In genomic region chr4:123654566-123654965, GRCm38 (mm10) we compare ENCODE assay signal across 22 mouse cellular contexts. TPM values are rescaled to one million over a fixed set of nuclear protein-coding genes. Genes with fewer than 3 reads are reported as not detected.
DNase-seq lines count a peak whose midpoint lies in the region; ATAC-seq and TF ChIP-seq lines count a peak whose summit lies in the region.
"Had no signal": no experiment of that assay in that cellular context is flagged by ENCODE, and none has a peak within 500 bp of the region (broad histone marks: within the 10 kb centered on the region; RNA-seq: fewer than 3 reads in every experiment).

No protein-coding gene starts in this region.

- peaks cover 65% of the 10 kb centered on the region for H3K4me1 ChIP-seq in liver, embryonic 12.5 days
- peaks cover 11% of the 10 kb centered on the region; the same call in 1 of the 2 replicates for H3K4me1 ChIP-seq in liver, embryonic 11.5 days (replicated peaks; ENCODE audit: control insufficient read depth, insufficient read depth, low read length)
- H3K4me1 ChIP-seq in E14TG2a.4 (replicated peaks; ENCODE audit: low read depth, low read length) (peaks cover 96% of the 10 kb centered on the region), ES-E14 (ENCODE audit: control insufficient read depth in 2 of 2, insufficient read depth in 2 of 2, low read length in 2 of 2, poor library complexity in 1 of 2) (peaks cover 24 to 25% of the 10 kb centered on the region in 2 experiments)
- no peaks in the 10 kb centered on the region for H3K4me1 ChIP-seq in forebrain, embryonic 11.5 days (replicated peaks; ENCODE audit: control insufficient read depth, insufficient read depth, low read length)
- H3K4me1 ChIP-seq: forebrain, embryonic 10.5 days; hindbrain, embryonic 12.5 days had no signal

- no peak overlapping the region for H3K9ac ChIP-seq in liver, embryonic 12.5 days
- H3K9ac ChIP-seq in liver, embryonic 11.5 days (ENCODE audit: low read depth, low read length): no peak overlapping the region
- H3K9ac ChIP-seq in ES-E14 (ENCODE audit: insufficient read depth, low read depth, low read length, poor library complexity, severe bottlenecking): no peak overlapping the region
- H3K9ac ChIP-seq in forebrain, embryonic 11.5 days (ENCODE audit: low read length): no peak overlapping the region
- H3K9ac ChIP-seq: forebrain, postnatal 0 days; hindbrain, embryonic 12.5 days; hindbrain, embryonic 15.5 days had no signal

- in situ Hi-C loops in ES-E14 (cut with MboI; ENCODE audit: low sequenced_read_pairs in 2 of 2, unreplicated experiment in 2 of 2): no loop called here

- no peak overlapping the region for H3K4me2 ChIP-seq in liver, embryonic 12.5 days
- H3K4me2 ChIP-seq in liver, embryonic 11.5 days: no peak overlapping the region
- no peak overlapping the region for H3K4me2 ChIP-seq in forebrain, embryonic 11.5 days (ENCODE audit: low read depth, low read length, severe bottlenecking)
- H3K4me2 ChIP-seq: heart, embryonic 11.5 days; hindbrain, embryonic 12.5 days; hindbrain, embryonic 15.5 days had no signal

- no peaks in the 10 kb centered on the region for H3K27me3 ChIP-seq in liver, embryonic 12.5 days (replicated peaks)
- H3K27me3 ChIP-seq in liver, embryonic 11.5 days (replicated peaks; ENCODE audit: control insufficient read depth, insufficient read depth, low read length): no peaks in the 10 kb centered on the region
- no peaks in the 10 kb centered on the region for H3K27me3 ChIP-seq in E14TG2a.4 (ENCODE audit: insufficient read depth, low read length)
- no peaks in the 10 kb centered on the region for H3K27me3 ChIP-seq in forebrain, embryonic 11.5 days (ENCODE audit: control insufficient read depth, insufficient read depth, low read length)
- H3K27me3 ChIP-seq: hindbrain, embryonic 12.5 days; hindbrain, embryonic 15.5 days had no signal

- H3K27ac ChIP-seq in liver, embryonic 12.5 days: 0 out of 2 replicates have a peak overlapping the region, but pooled peaks have one; percentile 45
- no peak overlapping the region for H3K27ac ChIP-seq in liver, embryonic 11.5 days (ENCODE audit: low read depth, low read length)
- H3K27ac ChIP-seq in ES-E14 (ENCODE audit: insufficient read depth, low read depth, low read length, poor library complexity, severe bottlenecking): peak overlapping the region; percentile 66; the same call in 1 of the 2 replicates
- no peak overlapping the region for H3K27ac ChIP-seq in forebrain, embryonic 11.5 days (ENCODE audit: low read depth, low read length)
- H3K27ac ChIP-seq: forebrain, embryonic 10.5 days; gastrocnemius, adult 2 months; hindbrain, embryonic 12.5 days; hindbrain, embryonic 15.5 days had no signal

- DNase-seq in liver, embryonic 11.5 days (ENCODE audit: low spot score): no peak
- DNase-seq in ES-E14 (ENCODE audit: low read depth, low spot score) (no peak), ZHBTc4 (ENCODE audit: low read depth, low spot score) (peak; percentile 52)
- no peak for DNase-seq in cerebellum, postnatal 36 days
- no peak for DNase-seq in forebrain, embryonic 11.5 days (ENCODE audit: low spot score)
- DNase-seq: adrenal gland, adult 2 months; adrenal gland, postnatal 14 days; cerebellum, adult 11 months; cerebellum, adult 8-10 months; cerebellum, postnatal 10 days; forebrain, postnatal 0 days; gastrocnemius, adult 2 months; gastrocnemius, postnatal 14 days; heart, adult 11 months had no signal

- no peaks in the 10 kb centered on the region for H3K9me3 ChIP-seq in liver, embryonic 12.5 days (replicated peaks)
- H3K9me3 ChIP-seq in liver, embryonic 11.5 days (ENCODE audit: control insufficient read depth, low read length): no peaks in the 10 kb centered on the region
- no peaks in the 10 kb centered on the region for H3K9me3 ChIP-seq in E14TG2a.4 (ENCODE audit: low read length)
- no peaks in the 10 kb centered on the region for H3K9me3 ChIP-seq in ES-E14 (ENCODE audit: control insufficient read depth, insufficient read depth, low read depth, low read length)
- no peaks in the 10 kb centered on the region for H3K9me3 ChIP-seq in forebrain, embryonic 11.5 days (ENCODE audit: control insufficient read depth, low read length)
- H3K9me3 ChIP-seq: forebrain, embryonic 10.5 days; G1E; hindbrain, embryonic 12.5 days; hindbrain, embryonic 15.5 days had no signal

- no peak for ATAC-seq in liver, embryonic 12.5 days
- no peak for ATAC-seq in liver, embryonic 11.5 days (replicated peaks; ENCODE audit: low FRiP score)
- ATAC-seq in forebrain, embryonic 11.5 days (replicated peaks; ENCODE audit: low FRiP score): no peak
- ATAC-seq: forebrain, embryonic 14.5 days; forebrain, postnatal 0 days had no signal

- H3K36me3 ChIP-seq in liver, embryonic 12.5 days: no peaks in the 10 kb centered on the region
- H3K36me3 ChIP-seq in liver, embryonic 11.5 days (ENCODE audit: control insufficient read depth, insufficient read depth, low read length): no peaks in the 10 kb centered on the region
- H3K36me3 ChIP-seq in E14TG2a.4 (ENCODE audit: insufficient read depth, low read length) (peaks cover 27% of the 10 kb centered on the region), ES-E14 (ENCODE audit: control insufficient read depth, insufficient read depth, low read length, poor library complexity, severe bottlenecking) (no peaks in the 10 kb centered on the region)
- H3K36me3 ChIP-seq in forebrain, embryonic 11.5 days (ENCODE audit: control insufficient read depth, insufficient read depth, low read length): no peaks in the 10 kb centered on the region
- H3K36me3 ChIP-seq: G1E; hindbrain, embryonic 12.5 days had no signal

- no peak overlapping the region for H3K4me3 ChIP-seq in liver, embryonic 12.5 days
- H3K4me3 ChIP-seq in liver, embryonic 11.5 days (ENCODE audit: low read depth, low read length): no peak overlapping the region
- H3K4me3 ChIP-seq in E14TG2a.4 (replicated peaks; ENCODE audit: low read length): peak overlapping the region; percentile 35
- H3K4me3 ChIP-seq in ES-E14 (ENCODE audit: insufficient read depth in 1 of 2, low read depth in 1 of 2, low read length in 2 of 2, poor library complexity in 1 of 2, severe bottlenecking in 1 of 2): no peak overlapping the region; a peak in 1 of 4 replicates
- no peak overlapping the region for H3K4me3 ChIP-seq in forebrain, embryonic 11.5 days (ENCODE audit: low read depth, low read length)
- H3K4me3 ChIP-seq: forebrain, embryonic 10.5 days; gastrocnemius, adult 2 months; hindbrain, embryonic 12.5 days; hindbrain, embryonic 15.5 days had no signal

- WGBS in liver, embryonic 12.5 days (ENCODE audit: insufficient replicate concordance): 52% methylated on average over 4 of the region's 4 CpGs
- WGBS in liver, embryonic 11.5 days: 85% methylated on average over 4 of the region's 4 CpGs
- 98% methylated on average over 4 of the region's 4 CpGs for WGBS in forebrain, embryonic 11.5 days

- no peak for TF ChIP-seq CTCF in E14TG2a.4 (conservative IDR thresholded peaks at IDR 0.05; ENCODE audit: low read length)

TF ChIP-seq in ES-E14, 5 proteins besides CTCF, POLR2A, EP300 and RAD21:
- TF ChIP-seq MAFK (IDR thresholded peaks at IDR 0.05; ENCODE audit: insufficient read depth, low read depth, low read length) (no peak), ZNF384 (IDR thresholded peaks at IDR 0.05; ENCODE audit: low read depth, low read length) (no peak), HCFC1 (IDR thresholded peaks at IDR 0.05; ENCODE audit: borderline replicate concordance, insufficient read depth, low read length) (no peak), ZC3H11A (IDR thresholded peaks at IDR 0.05; ENCODE audit: borderline replicate concordance, low read depth, low read length) (no peak), CHD2 (IDR thresholded peaks at IDR 0.05; ENCODE audit: low read depth, low read length) (no peak)

RNA-seq across cellular contexts. Expression of gene Macf1, which starts 29.6 kb away (rescaled TPM):
- 15.1 and 17.5 TPM in 2 replicates for polyA plus RNA-seq in liver, embryonic 12.5 days (2016; fragmentation: Nextera tagmentation; extraction: Ambion mirVana)
- polyA plus RNA-seq in liver, embryonic 11.5 days (2014; fragmentation: Nextera tagmentation; extraction: Ambion mirVana): 35.3 and 36.5 TPM in 2 replicates
- total RNA-seq in ES-E14 (2012; rRNA removed): 277 and 354 TPM in 2 replicates
- polyA plus RNA-seq in forebrain, embryonic 11.5 days (2014; fragmentation: Nextera tagmentation; extraction: Ambion mirVana): 78.1 and 88.8 TPM in 2 replicates

Comparison
In these comparisons a context has a peak if more than half of its experiments do, and no peak if none do; other contexts are left out.
1. H3K27ac ChIP-seq: peak in liver, embryonic 12.5 days (single experiment) and ES-E14 (single experiment); none in liver, embryonic 11.5 days (single experiment) and forebrain, embryonic 11.5 days (single experiment).